Mouse (Mus musculus): ENCODE measurements around the gene Hoxb5.
A peak's percentile ranks its signal among the peaks of the same experiment; 100 is the strongest.

Gene Hoxb5

GRCm38 (mm10) chr11:96354376-96354775 lies 51.2 kb downstream of the Hoxb5 start:
- DNase-seq = peak; percentile 71 to 83

GRCm38 (mm10) chr11:96354801-96355311 lies 51.7 kb downstream of the Hoxb5 start:
- no peak for DNase-seq
